ENCODE assay signal across 8 mouse cellular contexts in the genomic region with DNA sequence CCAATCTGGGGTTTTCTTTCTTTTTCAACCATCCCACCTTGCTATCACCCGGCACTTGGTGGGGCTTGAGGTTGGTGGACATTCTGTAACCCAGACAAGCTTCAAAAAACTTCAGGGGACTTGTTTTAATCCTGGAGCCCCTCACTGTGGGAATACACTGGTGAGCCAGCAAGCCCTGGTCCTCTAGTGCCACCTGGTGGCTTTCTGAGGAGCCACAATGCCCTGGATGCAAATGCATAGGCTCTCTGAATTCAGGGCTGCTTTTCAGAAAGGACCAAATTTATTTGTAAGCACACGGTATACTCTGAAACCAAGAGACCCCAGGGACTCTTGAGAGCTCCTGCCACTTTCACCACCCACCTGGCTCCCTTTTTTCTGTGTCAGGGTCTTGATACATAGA. TPM values are rescaled to one million over a fixed set of nuclear protein-coding genes. Genes with fewer than 3 reads are reported as not detected.
A peak's percentile ranks its signal among the peaks of the same experiment; 100 is the strongest.
DNase-seq lines count a peak whose midpoint lies in the region; ATAC-seq and TF ChIP-seq lines count a peak whose summit lies in the region.
"Had no signal": no experiment of that assay in that cellular context is flagged by ENCODE, and none has a peak within 500 bp of the region (broad histone marks: within the 10 kb centered on the region; RNA-seq: fewer than 3 reads in every experiment).

No protein-coding gene starts in this region.

- no peak overlapping the region for H3K4me3 ChIP-seq in lung, postnatal 0 days (ENCODE audit: low read depth, low read length)

- ATAC-seq in lung, postnatal 0 days: peak; percentile 49; the same call in 1 of the 2 replicates

- peak; percentile 89 for TF ChIP-seq CTCF in lung, postnatal 0 days (IDR thresholded peaks at IDR 0.05)

- peak; percentile 78 to 80 for DNase-seq in B cell, adult 2 months
- DNase-seq in ES-CJ7 (ENCODE audit: low read depth, low spot score): peak; percentile 55
- DNase-seq in cerebellum, postnatal 14 days: peak; percentile 82 to 86
- peak; percentile 65 to 86 for DNase-seq in frontal cortex, postnatal 36 days (ENCODE audit: low spot score in 2 of 2)
- peak; percentile 76 for DNase-seq in kidney, postnatal 14 days
- DNase-seq in lung, postnatal 0 days (ENCODE audit: low spot score): peak; percentile 91
- peak; percentile 65 for DNase-seq in right cerebral cortex, adult 18-20 months

- no peak for TF ChIP-seq EP300 in lung, postnatal 0 days (IDR thresholded peaks at IDR 0.05)

- no peaks in the 10 kb centered on the region for H3K27me3 ChIP-seq in lung, postnatal 0 days (replicated peaks; ENCODE audit: insufficient read depth, low read length)

- no peak overlapping the region for H3K4me2 ChIP-seq in lung, postnatal 0 days (replicated peaks; ENCODE audit: low read depth, low read length)

- H3K9me3 ChIP-seq in lung, postnatal 0 days (ENCODE audit: low read length): no peaks in the 10 kb centered on the region

- H3K4me1 ChIP-seq in lung, postnatal 0 days (ENCODE audit: insufficient read depth, low read depth, low read length): no peaks in the 10 kb centered on the region

- H3K36me3 ChIP-seq in lung, postnatal 0 days (ENCODE audit: insufficient read depth, low read length): peaks cover 2% of the 10 kb centered on the region

- 11% methylated on average over 2 of the region's 2 CpGs for WGBS in lung, postnatal 0 days

- no peak overlapping the region for H3K27ac ChIP-seq in lung, postnatal 0 days (ENCODE audit: low read length)

- no peak overlapping the region for H3K9ac ChIP-seq in lung, postnatal 0 days (replicated peaks; ENCODE audit: low read depth)

RNA-seq across cellular contexts. Expression of gene Actr5, which starts 17.2 kb away (rescaled TPM):
- polyA plus RNA-seq in lung, postnatal 0 days (2015; fragmentation: Nextera tagmentation; extraction: Ambion mirVana): 6.4 and 6.6 TPM in 2 replicates

RNA-seq across cellular contexts. Expression of gene Ppp1r16b, which starts 23.3 kb away (rescaled TPM):
- polyA plus RNA-seq in lung, postnatal 0 days (2015; fragmentation: Nextera tagmentation; extraction: Ambion mirVana): 30.6 and 48.6 TPM in 2 replicates

RNA-seq across cellular contexts. Expression of gene Slc32a1, which starts 31.3 kb away (rescaled TPM):
- polyA plus RNA-seq in lung, postnatal 0 days (2015; fragmentation: Nextera tagmentation; extraction: Ambion mirVana): not detected in 2 replicates
- polyA plus RNA-seq: gonadal fat pad, adult 2 months had no signal
